Mouse (Mus musculus) G1E-ER4 (cell line): ENCODE measurements around the gene Pirb. TPM values are rescaled to one million over a fixed set of nuclear protein-coding genes. Genes with fewer than 3 reads are reported as not detected.

Experiments used
- GATA1 ChIP-seq: IDR thresholded peaks from one replicate; pipeline ENCODE4 v1.8.0; 2012; ENCODE audit warnings: low read length, inconsistent platforms
- polyA plus RNA-seq: library from polyadenylated mRNA; stranded (reverse); fragments of >175 nt; gene quantifications from 2 replicates; pipeline ENCODE4 v1.2.3, GENCODE M21; 2012

The Pirb gene
- polyA plus RNA-seq, 1 experiment: 0.03 TPM

DNA sequence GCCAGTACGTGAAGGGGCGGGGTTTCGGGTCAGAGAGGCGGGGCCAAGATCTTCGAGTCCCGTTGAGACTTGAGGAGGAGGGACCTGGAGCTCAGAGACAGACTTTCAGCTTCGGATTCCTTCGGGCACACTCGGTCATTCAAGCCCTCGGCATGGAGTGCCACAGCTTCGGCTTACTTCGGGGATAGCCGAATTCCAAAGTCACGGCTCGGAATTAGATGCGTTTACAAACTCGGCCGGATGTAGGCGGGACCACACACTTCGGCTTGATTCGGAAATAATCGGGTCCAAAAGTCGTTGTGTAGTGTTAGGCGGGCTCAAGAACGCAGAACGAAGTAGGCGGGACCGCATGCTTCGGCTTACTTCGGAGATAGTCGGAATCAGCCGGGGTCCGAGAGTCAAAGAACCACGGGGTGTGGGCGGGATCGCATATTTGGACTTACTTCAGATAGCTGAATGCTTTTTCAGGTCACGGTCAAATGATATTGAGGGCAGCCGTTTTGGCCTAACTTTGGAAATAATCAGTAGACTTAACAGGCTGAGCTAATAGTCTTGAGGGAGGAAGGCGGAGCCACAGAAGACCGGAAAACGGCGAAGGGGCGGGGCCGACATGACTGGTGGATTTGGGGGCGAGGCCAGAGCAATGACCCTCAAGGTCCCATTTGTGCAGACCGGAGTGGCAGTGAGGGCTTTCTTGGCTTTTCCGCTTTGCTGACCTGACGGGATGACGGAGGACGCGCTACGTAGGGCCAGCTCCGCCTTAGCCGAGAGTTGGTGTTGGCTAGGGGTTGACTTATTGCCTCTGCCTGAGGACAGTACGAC, 27.0 kb downstream of the Pirb start, which contains the start of gene Mboat7:
Gene Mboat7, minus strand, starts transcription at position 537 of the 822 bp plus-strand sequence.
- TF ChIP-seq GATA1: no peak

DNA sequence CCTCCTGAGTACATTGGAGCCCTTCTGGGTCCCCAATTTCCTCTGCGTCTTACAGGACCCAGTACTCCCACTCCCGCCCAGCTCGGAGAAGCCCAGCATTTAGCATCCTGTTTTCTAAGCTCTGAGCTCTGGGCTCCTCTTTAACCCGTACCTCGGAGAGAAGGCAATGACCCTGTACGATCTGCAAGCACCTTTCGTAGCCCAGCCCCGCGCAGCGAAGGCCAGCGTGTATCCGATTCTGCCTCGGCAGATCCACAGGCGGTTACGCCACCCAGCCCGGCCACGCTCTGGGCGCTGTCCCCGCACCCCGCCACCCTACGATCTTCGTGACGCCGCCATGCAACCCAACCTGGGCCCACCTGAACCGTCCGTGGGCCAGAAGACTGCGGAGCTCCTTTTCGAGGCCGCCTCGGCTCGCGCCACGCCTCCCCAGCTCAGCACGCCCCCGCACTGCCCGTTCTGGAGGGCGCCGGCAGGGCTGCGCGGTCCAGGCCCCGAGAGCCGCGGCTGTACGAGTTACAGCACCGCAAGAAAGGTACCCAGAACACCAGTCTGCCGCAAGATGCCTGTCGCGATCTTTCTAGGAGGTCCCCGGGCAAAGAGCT, 27.7 kb downstream of the Pirb start, which contains the start of gene Tsen34:
Gene Tsen34, plus strand, starts transcription at position 482 of the 605 bp plus-strand sequence.
- TF ChIP-seq GATA1: no peak

GRCm38 (mm10) chr7:3691919-3692318, 28.3 kb downstream of the Pirb start:
- no peak for TF ChIP-seq GATA1

DNA sequence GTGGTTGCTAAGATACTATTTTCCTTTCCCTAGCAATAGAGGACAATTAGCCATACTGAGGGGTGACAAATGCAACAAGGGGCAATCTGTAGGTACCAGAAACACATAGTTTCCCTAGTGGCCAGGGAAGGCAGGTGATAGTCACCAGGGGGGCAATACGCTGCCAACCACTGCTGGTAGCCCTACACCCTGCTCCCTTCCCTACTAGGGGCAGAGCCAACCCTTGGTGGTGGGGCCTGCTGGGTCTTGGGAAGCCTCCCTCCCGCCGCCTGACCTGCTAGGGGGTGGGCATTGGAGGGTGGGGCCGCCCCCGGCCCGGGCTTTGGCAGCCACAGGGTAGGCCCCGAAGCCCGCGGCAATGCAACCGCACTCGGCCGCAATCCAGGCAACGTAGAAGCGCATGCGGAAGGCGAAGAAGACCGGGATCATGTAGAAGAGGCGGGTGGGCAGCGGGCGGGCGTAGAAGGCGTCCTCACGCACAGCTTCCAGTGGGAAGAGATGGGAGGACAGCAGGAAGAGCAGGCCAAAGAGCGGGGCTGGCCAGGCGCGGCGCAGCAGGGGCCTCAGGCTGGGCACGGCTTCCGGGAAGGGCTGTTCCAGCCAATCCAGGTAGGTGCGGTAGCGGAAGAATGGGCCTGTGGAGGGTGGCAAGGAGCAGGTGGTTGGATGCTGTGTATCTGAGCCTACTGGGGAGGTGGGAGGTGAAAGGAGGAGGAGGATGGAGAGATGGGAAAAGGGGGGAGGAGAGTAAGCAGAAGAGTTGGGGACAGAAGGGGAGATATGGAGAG, 34.6 kb downstream of the Pirb start:
- no peak for TF ChIP-seq GATA1

GRCm38 (mm10) chr7:3684698-3685097, 35.5 kb downstream of the Pirb start:
- TF ChIP-seq GATA1: no peak

- no peak for TF ChIP-seq GATA1
These were observed 36.2 kb downstream of the Pirb start for GRCm38 (mm10) chr7:3683908-3684550.

- TF ChIP-seq GATA1: no peak
These were observed 42.8 kb downstream of the Pirb start, which contains the start of gene Tmc4 for GRCm38 (mm10) chr7:3677342-3677741. Tmc4 (minus strand) TSS chr7:3677553.

GRCm38 (mm10) chr7:3676371-3676770, 43.8 kb downstream of the Pirb start:
- TF ChIP-seq GATA1: no peak

- no peak for TF ChIP-seq GATA1
These were observed 45.0 kb downstream of the Pirb start for GRCm38 (mm10) chr7:3675228-3675548.

DNA sequence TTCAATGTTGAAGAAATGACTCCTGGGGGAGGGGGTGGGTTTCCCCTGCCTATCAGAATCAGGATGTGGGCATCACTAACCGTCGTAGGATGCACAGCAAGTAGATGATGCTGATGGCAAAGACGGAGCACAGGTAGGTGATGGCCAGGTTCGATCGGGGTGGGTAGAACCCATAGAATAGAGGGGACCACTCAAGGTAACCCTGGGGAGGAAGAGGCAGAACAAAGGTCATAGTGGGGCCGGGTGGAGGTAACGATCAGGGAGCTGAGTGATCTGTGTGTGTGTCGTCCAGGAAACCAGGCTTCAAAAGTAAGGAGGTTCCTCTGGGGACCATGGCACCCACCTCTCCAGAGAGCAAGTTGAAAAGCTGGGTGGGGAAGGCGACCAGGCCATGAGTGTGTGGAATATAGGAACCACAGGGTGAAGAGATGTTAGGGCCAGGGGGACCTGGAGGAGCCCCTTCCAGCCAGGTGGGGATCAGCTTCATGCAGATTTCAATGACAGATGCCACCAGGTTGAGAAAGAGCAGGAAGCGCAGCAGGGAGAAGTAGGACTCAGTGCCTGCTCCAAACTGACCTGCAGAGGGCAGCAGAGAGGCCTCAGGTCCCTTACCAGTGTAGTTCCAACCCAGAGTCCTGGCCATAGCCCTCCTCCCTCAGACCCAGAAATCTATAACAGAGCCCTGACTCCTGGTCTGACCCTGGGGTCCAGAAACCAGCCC, 45.5 kb downstream of the Pirb start:
- TF ChIP-seq GATA1: no peak

DNA sequence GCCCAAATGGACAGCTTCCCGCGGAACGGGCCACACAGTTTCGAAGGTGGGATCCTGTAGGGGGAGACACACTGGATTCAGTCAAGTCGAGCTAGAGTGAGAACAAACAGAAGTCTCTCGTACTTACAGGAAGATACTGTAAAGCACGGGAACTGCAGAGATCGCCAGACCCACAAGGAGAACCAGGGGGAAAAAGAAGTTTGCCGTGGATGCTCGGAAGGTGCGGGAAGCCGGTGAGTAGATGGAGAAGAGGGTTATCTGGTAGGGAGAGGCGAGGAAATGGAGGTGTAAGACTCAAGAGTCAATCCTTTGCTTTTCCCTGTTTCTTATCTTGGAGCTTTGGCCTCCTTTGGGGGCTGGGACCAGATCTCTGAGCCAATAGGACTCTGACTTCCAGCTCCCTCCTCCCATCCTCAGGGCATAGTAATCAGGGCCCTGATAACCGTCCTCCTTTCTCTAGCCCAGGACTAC, 53.2 kb downstream of the Pirb start:
- TF ChIP-seq GATA1: no peak

DNA sequence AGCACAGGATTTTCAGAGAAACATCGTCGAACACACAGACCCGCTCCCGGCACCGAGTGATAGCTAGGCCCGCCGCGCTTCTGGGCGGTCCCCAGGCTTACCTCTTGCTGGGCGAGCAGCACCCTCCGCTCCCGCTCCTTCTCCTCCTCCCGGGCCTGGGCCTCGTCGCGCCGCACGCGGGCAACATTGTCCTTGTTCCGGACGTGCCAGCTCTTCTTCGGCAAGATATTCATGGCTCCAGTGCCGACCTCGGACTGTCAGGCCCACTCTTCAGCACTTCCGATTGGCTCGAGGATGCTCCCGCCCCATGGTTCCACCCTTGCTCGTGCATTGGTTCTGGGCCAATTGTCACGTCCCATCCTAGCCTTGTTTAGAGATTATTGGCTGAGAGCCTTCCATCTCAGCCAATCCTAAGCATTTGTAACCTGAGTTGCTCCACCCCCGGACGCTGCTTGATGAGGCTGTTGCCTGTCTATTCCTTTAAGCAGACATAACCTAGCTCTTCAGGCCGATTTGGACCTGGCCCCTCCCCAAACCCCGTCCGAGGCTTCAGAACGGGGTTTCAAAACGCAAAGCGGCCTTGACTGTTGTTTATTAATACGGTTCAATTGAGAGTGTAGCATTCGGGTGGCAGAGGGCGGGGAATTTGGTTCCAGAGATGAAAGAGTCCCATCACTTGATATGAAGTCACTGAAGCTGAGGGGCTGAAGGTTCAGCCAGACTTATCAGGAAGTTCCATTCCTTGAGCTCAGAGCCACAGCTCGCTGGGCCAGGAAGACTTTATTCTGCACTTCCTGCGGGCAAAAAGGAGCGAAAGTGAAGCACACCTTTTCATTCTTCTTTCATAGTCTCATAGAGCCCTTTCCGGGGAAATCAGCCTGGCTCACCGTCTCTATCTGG, 54.7 kb downstream of the Pirb start, which contains the start of gene Leng1:
Gene Leng1, minus strand, starts transcription at position 626 of the 900 bp plus-strand sequence.
- no peak for TF ChIP-seq GATA1

- TF ChIP-seq GATA1: no peak
These were observed 55.5 kb downstream of the Pirb start for GRCm38 (mm10) chr7:3664524-3665214.

Other genes with a start within 250 kb of the Pirb start
- gene Tarm1, start 217.8 kb downstream of the Pirb start, polyA plus RNA-seq: 0.04 TPM in 1 of 2 replicates, not detected in the other
- gene Oscar, start 104.2 kb downstream of the Pirb start, polyA plus RNA-seq: not detected in 2 replicates
- 24.6 and 27.8 TPM in 2 replicates for gene Ndufa3, start 103.0 kb downstream of the Pirb start, polyA plus RNA-seq
- gene Tfpt, start 90.5 kb downstream of the Pirb start, polyA plus RNA-seq: 61.8 and 88.2 TPM in 2 replicates
- 110 and 112 TPM in 2 replicates for gene Prpf31, start 90.4 kb downstream of the Pirb start, polyA plus RNA-seq
- gene Cnot3, start 75.1 kb downstream of the Pirb start, polyA plus RNA-seq: 785 and 904 TPM in 2 replicates
- gene Leng1, start 54.6 kb downstream of the Pirb start, polyA plus RNA-seq: 20.3 and 21.6 TPM in 2 replicates
- gene Tmc4, start 42.8 kb downstream of the Pirb start, polyA plus RNA-seq: 0.55 and 0.80 TPM in 2 replicates
- gene Tsen34, start 27.5 kb downstream of the Pirb start, polyA plus RNA-seq: 105 and 122 TPM in 2 replicates
- gene Mboat7, start 26.9 kb downstream of the Pirb start, polyA plus RNA-seq: 87.2 and 108 TPM in 2 replicates
- 450 and 1,340 TPM in 2 replicates for gene Rps9, start 16.4 kb downstream of the Pirb start, polyA plus RNA-seq
- not detected in 2 replicates for gene Gm15448, start 105.3 kb upstream of the Pirb start, polyA plus RNA-seq
- gene Pira2, start 124.7 kb upstream of the Pirb start, polyA plus RNA-seq: not detected in 2 replicates
- not detected in 2 replicates for gene Gm14548, start 177.7 kb upstream of the Pirb start, polyA plus RNA-seq
- gene Lilra6, start 195.1 kb upstream of the Pirb start, polyA plus RNA-seq: not detected in 2 replicates